Mouse (Mus musculus): Measurements from ENCODE around the gene Sh3bgrl3. TPM values are rescaled to one million over a fixed set of nuclear protein-coding genes. Genes with fewer than 3 reads are reported as not detected.

The Sh3bgrl3 gene
- polyA plus RNA-seq, 1 experiment from 2014 or later = 396 TPM

DNA sequence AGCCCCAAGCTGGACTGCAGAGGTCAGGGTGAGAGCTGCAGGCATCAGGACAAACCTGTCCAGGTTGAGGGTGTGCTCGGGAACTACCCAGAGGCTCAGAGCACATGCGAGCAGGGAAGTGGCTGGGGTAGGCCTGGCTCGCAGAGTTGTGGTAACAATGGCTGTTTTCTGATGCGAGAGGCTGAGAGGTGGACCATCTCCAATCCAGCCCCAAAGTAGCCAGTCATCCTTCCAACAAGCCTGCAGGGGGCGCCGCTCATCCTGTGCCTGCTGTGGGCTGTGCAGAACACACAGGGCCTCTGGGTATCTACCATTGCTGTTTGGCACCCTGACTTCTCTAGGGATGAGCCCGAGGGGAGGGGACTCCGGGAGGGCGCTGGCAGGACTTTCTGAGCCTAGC is 8.9 kb downstream of the Sh3bgrl3 start:
- Histone ChIP-seq H3K4me3 (ENCODE audit: low read depth, low read length) (no peak overlapping the region), H3K27ac (ENCODE audit: low read depth, low read length) (no peak overlapping the region), H3K4me1 (replicated peaks; ENCODE audit: control insufficient read depth, insufficient read depth, low read length) (no peaks in the 10 kb centered on the region), H3K27me3 (ENCODE audit: control insufficient read depth, insufficient read depth, low read length) (no peaks in the 10 kb centered on the region), H3K4me2 (replicated peaks; ENCODE audit: low read depth, low read length) (no peak overlapping the region), H3K9ac (ENCODE audit: low read depth, low read length) (no peak overlapping the region), H3K36me3 (ENCODE audit: control insufficient read depth, insufficient read depth, low read length) (no peaks in the 10 kb centered on the region), H3K9me3 (ENCODE audit: control insufficient read depth, low read length) (no peaks in the 10 kb centered on the region)
- peak; percentile 48 for DNase-seq (ENCODE audit: low spot score)
- ATAC-seq (ENCODE audit: low FRiP score) = no peak
- WGBS = 62% methylated on average over 9 of the region's 9 CpGs

DNA sequence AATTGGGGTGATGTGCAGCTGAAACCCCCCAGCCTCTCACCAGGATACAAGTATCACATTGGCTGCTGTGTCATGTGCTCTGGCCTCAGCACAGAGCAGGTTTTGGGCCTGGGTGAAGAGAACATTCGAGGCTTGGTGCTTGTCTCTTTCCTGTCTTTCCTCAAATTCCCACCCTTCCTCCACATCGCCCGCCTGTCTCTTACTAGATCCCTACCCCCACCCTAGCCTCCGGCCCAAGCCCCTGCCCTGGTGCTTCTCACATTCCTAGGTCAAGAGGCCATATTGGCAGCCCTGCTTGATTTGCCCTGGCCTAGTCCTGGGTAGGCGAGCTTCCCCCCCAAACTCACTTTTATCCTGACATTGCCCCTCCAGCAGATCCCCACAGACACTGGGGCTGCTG is 9.5 kb downstream of the Sh3bgrl3 start:
- Histone ChIP-seq H3K4me3 (ENCODE audit: low read depth, low read length) (no peak overlapping the region), H3K27me3 (ENCODE audit: control insufficient read depth, insufficient read depth, low read length) (no peaks in the 10 kb centered on the region), H3K4me1 (replicated peaks; ENCODE audit: control insufficient read depth, insufficient read depth, low read length) (no peaks in the 10 kb centered on the region), H3K9ac (ENCODE audit: low read depth, low read length) (0 out of 2 replicates have a peak overlapping the region, but pooled peaks have one; percentile 15), H3K27ac (ENCODE audit: low read depth, low read length) (no peak overlapping the region), H3K36me3 (ENCODE audit: control insufficient read depth, insufficient read depth, low read length) (no peaks in the 10 kb centered on the region), H3K4me2 (replicated peaks; ENCODE audit: low read depth, low read length) (no peak overlapping the region), H3K9me3 (ENCODE audit: control insufficient read depth, low read length) (no peaks in the 10 kb centered on the region)
- ATAC-seq (ENCODE audit: low FRiP score) (no peak), DNase-seq (ENCODE audit: low spot score) (no peak)
- 63% methylated on average over 5 of the region's 5 CpGs for WGBS

DNA sequence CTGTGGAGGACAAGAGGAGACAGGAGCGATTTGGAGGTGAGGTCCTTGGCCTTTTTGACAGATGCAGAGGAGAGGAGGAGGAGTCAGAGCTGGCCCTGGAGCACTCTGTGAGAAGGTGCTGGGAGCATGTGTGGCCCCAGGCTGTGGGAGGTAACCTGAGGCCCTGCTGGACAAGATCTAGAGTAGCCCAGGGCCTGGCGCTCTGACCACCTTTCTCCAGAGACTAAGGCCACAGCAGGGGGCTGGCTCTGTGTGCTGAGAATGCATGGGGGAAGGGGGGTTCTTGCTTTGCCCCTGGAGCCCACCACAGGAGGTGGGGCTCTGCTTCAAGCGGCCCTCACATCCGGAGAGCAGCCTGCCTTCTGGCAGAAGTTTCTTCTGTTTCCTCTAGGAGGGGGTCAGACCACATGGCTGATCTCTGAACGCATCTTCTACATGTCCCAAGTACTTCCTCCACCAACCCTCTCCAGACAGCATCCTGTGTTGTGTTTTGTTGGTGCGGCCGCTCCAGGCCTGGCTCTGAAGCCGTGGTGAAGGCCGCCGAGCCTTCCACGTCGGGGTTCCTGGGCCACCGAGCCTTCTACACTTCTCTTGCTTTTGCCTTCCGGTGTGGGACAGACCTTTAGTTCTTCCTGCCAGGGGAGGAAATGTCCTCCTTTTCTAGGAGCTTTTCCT is 10.3 kb downstream of the Sh3bgrl3 start:
- Histone ChIP-seq H3K27ac (ENCODE audit: low read depth, low read length) (no peak overlapping the region), H3K4me1 (replicated peaks; ENCODE audit: control insufficient read depth, insufficient read depth, low read length) (no peaks in the 10 kb centered on the region)

DNA sequence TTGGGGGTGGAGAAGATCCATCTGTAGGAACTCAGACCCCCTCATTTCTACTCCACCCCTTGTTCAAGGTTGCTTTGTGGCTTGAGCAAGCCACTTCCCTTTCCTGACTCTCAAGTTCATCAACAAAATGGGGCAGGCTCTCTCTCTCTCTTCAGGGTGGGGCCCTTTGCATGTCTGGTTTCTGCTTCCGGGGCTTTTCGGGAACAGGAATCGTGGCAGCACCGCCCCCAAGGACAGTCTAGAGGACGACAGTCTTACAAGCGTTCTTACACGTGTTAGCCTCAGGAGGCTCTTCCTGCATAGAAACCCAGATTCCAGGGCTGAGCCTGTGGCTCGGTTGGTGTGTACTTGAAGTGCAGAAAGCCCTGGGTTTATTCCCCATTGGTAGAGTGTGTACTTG is 11.6 kb downstream of the Sh3bgrl3 start:
- Histone ChIP-seq H3K4me2 (replicated peaks; ENCODE audit: low read depth, low read length) (no peak overlapping the region), H3K9me3 (ENCODE audit: control insufficient read depth, low read length) (no peaks in the 10 kb centered on the region)
- 80% methylated on average over 8 of the region's 8 CpGs for WGBS

More for the DNA sequence above, 10.3 kb downstream of the Sh3bgrl3 start:
- no peak for DNase-seq (ENCODE audit: low spot score)
- WGBS = 77% methylated on average over 14 of the region's 14 CpGs
- ATAC-seq (ENCODE audit: low FRiP score) = no peak
- Histone ChIP-seq H3K9ac (ENCODE audit: low read depth, low read length) (no peak overlapping the region), H3K36me3 (ENCODE audit: control insufficient read depth, insufficient read depth, low read length) (no peaks in the 10 kb centered on the region), H3K27me3 (ENCODE audit: control insufficient read depth, insufficient read depth, low read length) (no peaks in the 10 kb centered on the region), H3K9me3 (ENCODE audit: control insufficient read depth, low read length) (no peaks in the 10 kb centered on the region), H3K4me2 (replicated peaks; ENCODE audit: low read depth, low read length) (no peak overlapping the region), H3K4me3 (ENCODE audit: low read depth, low read length) (no peak overlapping the region)

DNA sequence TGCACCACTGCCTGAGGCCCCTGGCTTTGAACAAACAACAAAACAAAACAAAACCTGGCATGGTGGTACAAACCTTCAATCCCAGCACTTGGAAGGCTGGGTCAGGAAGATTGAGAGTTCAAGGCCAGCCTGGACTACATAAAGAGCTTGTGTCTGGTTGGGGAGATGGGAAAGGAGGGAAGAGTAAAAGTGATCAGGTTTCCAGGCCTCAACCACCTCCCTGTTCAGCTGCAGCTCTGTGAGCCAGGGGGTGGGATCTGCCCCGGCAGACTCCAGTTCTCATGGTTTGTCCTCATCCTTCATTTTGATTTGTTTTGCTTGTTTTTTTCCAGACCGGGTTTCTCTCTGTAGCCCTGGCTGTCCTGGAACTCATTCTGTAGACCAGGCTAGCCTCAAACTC is 12.1 kb downstream of the Sh3bgrl3 start:
- H3K9me3 ChIP-seq (ENCODE audit: control insufficient read depth, low read length) = no peaks in the 10 kb centered on the region
- no peak overlapping the region for H3K4me2 ChIP-seq (replicated peaks; ENCODE audit: low read depth, low read length)
- H3K9ac ChIP-seq (ENCODE audit: low read depth, low read length) = no peak overlapping the region
- H3K27me3 ChIP-seq (ENCODE audit: control insufficient read depth, insufficient read depth, low read length) = no peaks in the 10 kb centered on the region
- no peak overlapping the region for H3K4me3 ChIP-seq (ENCODE audit: low read depth, low read length)
- DNase-seq (ENCODE audit: low spot score) = no peak
- no peaks in the 10 kb centered on the region for H3K36me3 ChIP-seq (ENCODE audit: control insufficient read depth, insufficient read depth, low read length)
- H3K4me1 ChIP-seq (replicated peaks; ENCODE audit: control insufficient read depth, insufficient read depth, low read length) = no peaks in the 10 kb centered on the region
- no peak for ATAC-seq (ENCODE audit: low FRiP score)
- H3K27ac ChIP-seq (ENCODE audit: low read depth, low read length) = no peak overlapping the region
- WGBS = 88% methylated on average over 2 of the region's 2 CpGs

More for the DNA sequence above, 11.6 kb downstream of the Sh3bgrl3 start:
- ATAC-seq (ENCODE audit: low FRiP score) = no peak
- DNase-seq (ENCODE audit: low spot score) = no peak
- H3K4me3 ChIP-seq (ENCODE audit: low read depth, low read length) = no peak overlapping the region
- H3K27ac ChIP-seq (ENCODE audit: low read depth, low read length) = no peak overlapping the region
- no peaks in the 10 kb centered on the region for H3K36me3 ChIP-seq (ENCODE audit: control insufficient read depth, insufficient read depth, low read length)
- H3K4me1 ChIP-seq (replicated peaks; ENCODE audit: control insufficient read depth, insufficient read depth, low read length) = no peaks in the 10 kb centered on the region
- H3K27me3 ChIP-seq (ENCODE audit: control insufficient read depth, insufficient read depth, low read length) = no peaks in the 10 kb centered on the region
- H3K9ac ChIP-seq (ENCODE audit: low read depth, low read length) = no peak overlapping the region

DNA sequence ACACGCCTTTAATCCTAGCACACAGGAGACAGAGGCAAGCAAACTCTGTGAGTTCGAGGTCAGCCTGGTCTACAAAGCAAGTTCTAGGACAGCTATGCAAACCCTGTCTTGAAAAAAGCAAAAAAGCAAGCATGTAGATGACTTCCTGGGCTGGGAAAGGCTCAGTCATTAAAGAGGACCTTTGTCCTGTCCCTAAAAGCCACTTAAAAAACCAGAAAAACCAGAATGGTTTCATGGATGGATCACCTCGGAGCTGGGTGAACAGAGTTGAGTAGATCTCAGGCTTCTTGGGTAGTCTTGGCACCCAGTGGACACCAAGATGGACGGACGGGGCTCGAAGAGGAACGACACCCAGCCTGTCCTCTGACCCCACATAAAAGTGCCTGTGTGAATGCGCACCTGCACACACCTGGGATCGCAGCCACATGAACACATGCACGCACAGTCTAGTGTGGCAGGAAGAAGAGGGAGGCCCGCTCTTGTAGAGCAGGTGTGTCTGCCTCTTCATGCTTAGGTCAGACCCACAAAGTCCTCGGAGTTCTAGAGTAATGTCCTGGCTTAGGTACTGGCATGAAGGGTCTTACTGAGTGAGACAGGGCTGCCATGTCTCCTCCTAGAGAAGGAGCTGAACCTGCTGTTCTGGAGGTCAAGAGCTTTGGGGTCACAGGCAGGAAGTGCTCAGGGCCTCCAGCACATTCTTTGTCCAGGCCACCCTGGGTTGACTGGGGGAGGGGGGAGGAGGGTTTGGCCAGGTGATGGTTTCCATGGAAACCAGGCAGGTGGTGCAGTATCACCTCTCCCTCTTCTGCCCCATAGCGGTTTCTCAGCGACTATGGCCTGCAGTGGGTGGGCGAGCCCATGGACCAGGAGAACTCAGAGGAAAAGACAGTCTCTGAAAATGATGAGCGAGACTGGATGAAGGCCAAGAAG is 13.1 kb downstream of the Sh3bgrl3 start:
- Histone ChIP-seq H3K4me1 (replicated peaks; ENCODE audit: control insufficient read depth, insufficient read depth, low read length) (no peaks in the 10 kb centered on the region), H3K9me3 (ENCODE audit: control insufficient read depth, low read length) (no peaks in the 10 kb centered on the region), H3K4me2 (replicated peaks; ENCODE audit: low read depth, low read length) (no peak overlapping the region), H3K9ac (ENCODE audit: low read depth, low read length) (no peak overlapping the region), H3K36me3 (ENCODE audit: control insufficient read depth, insufficient read depth, low read length) (no peaks in the 10 kb centered on the region), H3K4me3 (ENCODE audit: low read depth, low read length) (no peak overlapping the region), H3K27ac (ENCODE audit: low read depth, low read length) (no peak overlapping the region), H3K27me3 (ENCODE audit: control insufficient read depth, insufficient read depth, low read length) (no peaks in the 10 kb centered on the region)
- DNase-seq (ENCODE audit: low spot score) (no peak), ATAC-seq (ENCODE audit: low FRiP score) (no peak)
- 86% methylated on average over 16 of the region's 16 CpGs for WGBS

DNA sequence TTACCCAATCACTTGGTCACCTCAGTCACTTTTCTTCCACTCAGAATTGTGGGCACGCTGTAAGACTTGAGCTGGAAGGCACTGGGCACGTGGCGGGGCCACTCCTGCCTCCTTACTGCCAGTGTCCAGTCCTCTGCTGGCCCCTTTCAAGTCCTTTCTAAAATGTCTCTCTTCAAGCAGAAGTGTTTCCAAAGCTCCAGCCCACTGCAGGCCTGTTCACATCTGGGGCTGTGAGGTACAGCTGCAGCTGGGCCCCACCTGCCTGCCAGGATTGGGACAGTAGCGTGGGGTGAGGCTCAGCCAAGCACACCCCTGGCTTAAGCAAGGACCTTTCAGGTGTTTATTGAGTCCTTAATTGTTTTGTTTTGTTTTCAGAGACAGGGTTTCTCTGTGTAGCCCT is 14.6 kb downstream of the Sh3bgrl3 start:
- no peak for DNase-seq (ENCODE audit: low spot score)
- H3K9me3 ChIP-seq (ENCODE audit: control insufficient read depth, low read length) = no peaks in the 10 kb centered on the region
- no peak overlapping the region for H3K27ac ChIP-seq (ENCODE audit: low read depth, low read length)
- no peaks in the 10 kb centered on the region for H3K36me3 ChIP-seq (ENCODE audit: control insufficient read depth, insufficient read depth, low read length)
- H3K4me1 ChIP-seq (replicated peaks; ENCODE audit: control insufficient read depth, insufficient read depth, low read length) = no peaks in the 10 kb centered on the region
- 86% methylated on average over 4 of the region's 4 CpGs for WGBS
- no peak overlapping the region for H3K4me3 ChIP-seq (ENCODE audit: low read depth, low read length)
- H3K27me3 ChIP-seq (ENCODE audit: control insufficient read depth, insufficient read depth, low read length) = no peaks in the 10 kb centered on the region
- H3K9ac ChIP-seq (ENCODE audit: low read depth, low read length) = no peak overlapping the region
- ATAC-seq (ENCODE audit: low FRiP score) = no peak
- H3K4me2 ChIP-seq (replicated peaks; ENCODE audit: low read depth, low read length) = no peak overlapping the region

DNA sequence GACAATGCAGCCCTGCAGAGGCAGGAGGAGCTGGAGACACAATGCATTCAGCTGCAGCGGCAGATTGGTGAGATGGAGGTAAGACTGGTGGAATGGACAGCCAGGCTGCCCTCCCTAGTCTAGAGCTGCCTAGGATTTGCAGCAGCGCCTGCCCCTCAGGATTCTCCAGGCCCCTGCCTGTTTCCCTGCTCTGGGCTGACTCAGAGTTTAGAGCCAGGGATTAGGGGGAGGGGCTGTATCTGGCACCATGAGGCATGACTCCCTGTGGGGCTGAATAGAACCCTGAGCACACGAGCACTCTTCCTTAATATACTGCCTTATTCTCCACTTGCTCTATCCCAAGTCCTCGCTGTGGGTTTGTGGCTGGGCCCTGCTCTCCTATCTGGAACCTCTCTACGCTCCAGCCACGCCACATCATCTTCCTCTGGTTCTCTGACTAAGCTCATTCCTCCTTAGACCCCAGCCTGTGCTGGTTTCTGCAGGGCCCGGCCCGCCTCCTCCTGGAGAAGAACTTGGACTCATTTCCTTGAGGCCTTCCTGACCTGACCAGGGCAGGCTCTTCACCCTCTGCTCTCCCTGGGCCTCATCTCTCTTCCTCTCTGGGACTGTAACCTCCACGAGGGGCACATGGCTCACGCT is 15.1 kb downstream of the Sh3bgrl3 start:
- H3K27me3 ChIP-seq (ENCODE audit: control insufficient read depth, insufficient read depth, low read length) = no peaks in the 10 kb centered on the region
- 59% methylated on average over 10 of the region's 10 CpGs for WGBS
- no peak overlapping the region for H3K4me3 ChIP-seq (ENCODE audit: low read depth, low read length)
- H3K36me3 ChIP-seq (ENCODE audit: control insufficient read depth, insufficient read depth, low read length) = no peaks in the 10 kb centered on the region
- H3K9ac ChIP-seq (ENCODE audit: low read depth, low read length) = no peak overlapping the region
- no peak overlapping the region for H3K27ac ChIP-seq (ENCODE audit: low read depth, low read length)
- no peak for ATAC-seq (ENCODE audit: low FRiP score)
- H3K9me3 ChIP-seq (ENCODE audit: control insufficient read depth, low read length) = no peaks in the 10 kb centered on the region
- H3K4me2 ChIP-seq (replicated peaks; ENCODE audit: low read depth, low read length) = no peak overlapping the region
- no peak for DNase-seq (ENCODE audit: low spot score)
- no peaks in the 10 kb centered on the region for H3K4me1 ChIP-seq (replicated peaks; ENCODE audit: control insufficient read depth, insufficient read depth, low read length)
